Mouse (Mus musculus): ENCODE results near the gene Runx3.
A peak's percentile ranks its signal among the peaks of the same experiment; 100 is the strongest.

Gene Runx3

GRCm38 (mm10) chr4:135151111-135151987, 30.9 kb downstream of the Runx3 start:
- no peak for DNase-seq

GRCm38 (mm10) chr4:135151988-135152594, 31.6 kb downstream of the Runx3 start:
- peak; percentile 76 for DNase-seq

GRCm38 (mm10) chr4:135152834-135153259, 32.4 kb downstream of the Runx3 start:
- DNase-seq = peak; percentile 70

DNA sequence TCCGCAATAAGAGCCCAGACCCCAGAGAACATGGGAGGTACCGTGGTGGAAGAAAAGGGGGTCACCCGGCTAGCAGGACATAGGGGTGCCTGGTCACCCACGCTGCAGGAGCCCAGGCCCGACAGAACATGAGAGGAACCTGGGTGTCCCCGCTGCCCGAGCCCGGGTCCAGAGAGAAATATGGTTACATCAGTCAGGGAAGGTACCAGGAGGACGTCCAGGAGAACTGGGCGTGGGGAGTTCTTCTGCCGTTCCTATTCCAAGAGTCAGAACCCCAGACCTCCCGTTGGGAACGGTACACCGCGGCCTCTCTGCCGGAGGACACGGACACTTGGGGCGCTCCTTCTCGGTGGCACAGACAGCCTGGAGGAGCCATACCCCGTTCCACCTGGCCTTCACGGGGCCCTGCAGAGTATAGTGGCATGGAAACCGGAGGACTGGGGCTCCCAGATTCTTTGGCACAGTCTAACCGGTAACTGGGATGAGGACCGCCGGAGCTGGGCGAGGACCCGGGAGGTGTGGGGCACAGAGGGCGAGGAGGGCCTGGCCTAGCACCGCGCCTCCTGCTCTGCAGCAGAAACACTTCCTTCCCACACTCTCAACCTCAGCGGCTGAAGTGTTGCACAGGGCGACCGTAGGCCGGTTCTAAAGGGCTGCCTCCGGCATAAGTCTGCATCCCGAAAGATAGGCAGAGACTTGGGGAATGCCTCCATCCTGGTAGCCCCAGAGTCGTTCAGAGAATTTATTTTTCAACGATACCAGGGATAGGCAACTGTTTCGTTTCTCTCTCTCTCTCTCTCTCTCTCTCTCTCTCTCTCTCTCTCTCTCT, 33.0 kb downstream of the Runx3 start:
- peak; percentile 72 for DNase-seq

- DNase-seq = peak; percentile 43
Observed at GRCm38 (mm10) chr4:135154089-135154949, 33.9 kb downstream of the Runx3 start.

DNA sequence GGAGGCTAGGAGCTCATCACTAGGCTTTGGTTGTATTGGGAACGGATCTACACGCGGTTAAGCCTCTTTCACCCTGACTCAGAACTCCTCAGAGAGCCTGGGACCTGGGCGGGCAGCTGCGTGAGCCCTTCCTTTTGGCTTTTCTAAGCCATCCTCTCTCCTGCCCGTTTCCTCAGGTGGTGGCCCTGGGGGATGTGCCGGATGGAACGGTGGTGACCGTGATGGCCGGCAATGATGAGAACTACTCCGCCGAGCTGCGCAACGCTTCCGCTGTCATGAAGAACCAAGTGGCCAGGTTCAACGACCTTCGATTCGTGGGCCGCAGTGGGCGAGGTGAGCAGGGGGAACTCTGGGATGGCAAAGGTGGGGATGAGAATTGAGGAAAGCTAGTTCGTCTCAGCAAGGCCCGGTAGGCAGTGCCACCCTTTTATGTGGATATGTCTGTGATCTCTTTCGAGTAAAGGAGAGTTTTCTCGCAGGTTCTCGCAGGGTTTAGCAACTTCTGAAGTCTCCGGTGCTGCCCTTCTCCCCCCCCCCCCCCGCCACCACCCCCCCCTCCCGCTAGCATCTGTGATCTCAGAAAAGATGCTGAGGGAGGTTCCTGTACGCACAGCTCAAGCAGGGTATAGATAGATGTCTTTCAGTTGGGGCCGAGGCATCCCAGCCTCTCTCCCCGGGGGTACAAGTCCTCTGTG, 34.8 kb downstream of the Runx3 start:
- DNase-seq = peak; percentile 32

DNA sequence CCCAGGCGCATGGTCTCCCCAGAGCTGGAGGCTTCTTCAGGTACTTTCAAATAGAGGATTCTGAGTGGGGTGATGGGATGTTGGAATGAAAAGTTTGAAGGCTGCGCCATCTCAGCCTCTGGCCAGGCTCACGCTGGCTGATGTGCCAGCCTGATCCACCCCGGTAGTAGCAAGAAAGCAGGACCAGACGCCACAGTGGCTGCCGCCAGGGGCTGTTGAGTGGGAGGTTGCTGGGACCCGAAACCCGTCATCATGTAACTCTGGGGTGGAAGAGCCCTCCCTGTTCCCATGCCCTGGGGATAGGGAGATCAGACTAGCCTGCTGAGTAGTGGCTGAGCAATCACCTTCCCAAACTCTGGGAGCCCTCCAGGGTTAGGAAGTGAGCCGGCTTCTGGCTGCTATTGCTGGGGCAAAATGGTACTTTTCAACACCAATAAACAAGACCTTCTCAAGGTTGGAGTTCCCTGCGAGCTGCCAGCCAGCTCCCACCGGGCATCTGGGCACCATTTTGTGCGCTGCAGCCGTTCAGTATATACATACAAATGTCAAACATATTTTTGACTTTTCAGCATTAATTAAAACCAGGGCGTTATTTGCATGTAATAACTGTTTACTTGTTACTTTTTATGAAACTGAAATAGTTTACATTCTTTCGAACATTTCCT, 35.5 kb downstream of the Runx3 start:
- DNase-seq = no peak

GRCm38 (mm10) chr4:135156531-135156930, 36.1 kb downstream of the Runx3 start:
- DNase-seq = no peak

GRCm38 (mm10) chr4:135157329-135157728, 36.9 kb downstream of the Runx3 start:
- peak; percentile 61 for DNase-seq

- peak; percentile 59 for DNase-seq
Observed at GRCm38 (mm10) chr4:135158724-135159409, 38.4 kb downstream of the Runx3 start.

DNA sequence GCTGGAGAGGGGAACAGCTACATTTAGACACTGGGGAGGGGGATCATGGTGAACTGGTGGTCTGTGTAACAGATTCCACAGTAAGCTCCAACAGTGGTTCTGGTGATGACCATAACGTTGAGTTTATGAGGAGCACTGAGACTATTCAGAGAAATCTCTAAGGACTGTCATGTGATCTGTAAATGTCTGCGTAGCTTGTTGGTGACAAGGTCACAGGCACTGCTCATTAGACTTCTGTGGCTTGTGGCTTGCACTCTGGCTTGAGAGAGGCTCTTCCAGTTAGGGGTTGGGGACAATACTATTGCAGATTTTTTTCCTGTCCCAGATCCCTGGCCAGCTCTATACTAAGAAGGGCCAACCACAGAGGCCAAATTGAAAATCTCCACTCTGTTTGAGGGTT, 39.2 kb downstream of the Runx3 start:
- no peak for DNase-seq

DNA sequence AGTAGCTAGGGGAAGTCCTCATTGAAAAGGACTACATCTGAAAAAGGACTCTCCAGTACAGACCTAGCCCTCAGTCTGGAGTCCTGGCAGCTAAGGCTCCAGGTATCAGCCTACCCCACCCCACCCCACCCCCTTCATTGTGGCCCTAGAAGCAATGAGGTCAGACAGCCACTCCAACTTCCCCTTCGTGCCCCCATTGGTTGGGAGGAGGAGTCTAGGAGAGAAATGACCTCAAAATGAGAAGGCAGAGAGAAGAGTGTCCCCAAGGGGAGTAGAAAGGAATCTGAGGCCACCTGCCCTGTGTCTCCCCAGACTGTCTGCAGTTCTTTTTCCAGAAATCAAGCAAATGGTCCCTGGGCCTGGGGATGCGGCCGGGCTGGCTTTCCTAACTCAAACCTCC, 39.7 kb downstream of the Runx3 start:
- DNase-seq = no peak

DNA sequence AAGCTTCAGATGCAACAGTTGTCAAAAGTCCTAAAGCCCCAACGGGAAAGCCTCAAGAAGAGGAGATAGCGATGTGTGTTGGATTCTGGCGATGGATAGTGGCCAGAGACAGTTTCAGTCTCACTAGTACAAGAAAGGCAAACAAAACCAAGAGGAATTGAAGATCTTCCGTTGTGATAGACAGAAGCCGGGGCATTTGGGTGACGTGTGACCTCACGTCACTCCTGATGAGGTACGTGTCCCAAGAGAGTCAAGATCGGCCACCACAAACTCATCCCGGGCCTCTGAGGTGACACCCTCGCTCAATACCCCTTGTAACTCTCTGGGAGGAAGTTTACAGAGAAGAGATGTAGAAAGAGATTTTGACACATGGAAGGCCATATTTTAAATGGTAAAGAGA, 41.0 kb downstream of the Runx3 start:
- DNase-seq = no peak

DNA sequence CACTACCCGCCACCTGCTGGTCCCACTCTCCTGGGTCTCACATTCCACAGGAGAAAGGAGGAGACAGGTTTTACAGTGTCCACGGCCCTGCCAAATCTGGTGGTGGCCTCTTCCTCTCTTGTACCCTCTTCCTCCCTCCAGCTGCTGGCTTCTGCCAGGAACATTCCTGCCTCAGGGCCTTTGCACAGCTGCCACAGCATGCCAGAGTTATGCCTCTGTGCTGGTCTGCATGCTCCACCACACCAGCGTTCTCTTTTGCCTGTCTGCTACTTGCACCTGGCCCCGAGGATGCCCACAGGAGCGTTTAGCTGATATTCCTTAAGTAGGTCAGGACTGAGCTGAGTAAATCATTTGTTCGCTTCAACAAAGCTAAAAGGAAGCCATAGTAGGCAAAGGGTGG, 45.3 kb downstream of the Runx3 start:
- DNase-seq = peak; percentile 75

GRCm38 (mm10) chr4:135166413-135167225, 46.2 kb downstream of the Runx3 start:
- peak; percentile 33 for DNase-seq

DNA sequence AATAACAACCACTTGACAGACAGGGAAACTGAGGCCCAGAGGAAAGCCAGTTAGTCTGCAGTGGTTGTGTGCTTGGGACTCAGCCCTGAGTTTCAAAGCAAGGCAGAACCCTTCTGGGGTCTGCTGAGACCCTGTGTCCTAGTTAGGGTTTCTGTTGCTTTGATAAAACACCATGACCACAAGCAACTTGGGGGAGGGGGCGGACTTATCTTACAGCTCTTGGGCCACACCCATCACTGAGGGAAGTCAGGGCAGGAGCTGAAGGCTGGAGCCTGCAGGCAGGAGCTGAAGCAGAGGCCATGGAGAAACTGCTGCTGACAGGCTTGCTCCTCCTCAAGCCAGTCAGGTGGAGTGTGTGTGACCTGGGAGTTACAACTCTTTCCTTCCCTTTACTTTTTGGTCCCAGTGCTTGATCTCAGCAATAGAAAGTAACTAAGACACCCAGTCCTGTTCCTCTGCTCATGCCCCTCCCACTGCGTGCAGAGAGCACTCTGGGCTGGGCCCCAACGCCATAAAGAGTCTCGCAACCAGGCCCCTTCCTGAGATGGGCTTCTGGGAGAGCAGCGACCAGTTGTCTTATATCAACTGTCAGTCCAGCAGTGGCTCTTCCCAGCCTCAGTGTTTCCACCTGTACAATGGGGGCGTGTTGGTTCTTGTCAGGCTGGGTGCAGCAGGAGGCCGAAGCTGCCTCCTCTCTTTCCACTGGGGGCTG, 47.5 kb downstream of the Runx3 start:
- DNase-seq = no peak

DNA sequence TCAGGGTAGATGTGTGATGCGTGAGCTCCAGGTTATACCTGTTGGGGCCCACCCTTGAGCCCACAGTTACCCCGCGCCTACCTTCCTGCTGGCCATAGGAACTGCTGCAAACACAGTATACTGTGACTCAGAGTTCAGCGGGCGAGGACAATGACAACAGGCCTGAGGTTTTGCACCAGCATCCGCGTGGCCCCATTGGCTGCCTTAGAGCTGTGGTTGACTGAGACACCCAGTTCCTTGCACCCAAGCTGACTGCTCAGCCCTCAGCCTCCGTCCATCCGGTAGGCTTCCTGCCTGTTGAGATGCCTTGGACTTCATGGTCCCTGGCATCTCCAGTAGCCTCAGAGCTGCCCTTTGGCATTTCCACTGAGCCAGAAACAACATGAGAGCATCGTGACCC, 48.6 kb downstream of the Runx3 start:
- DNase-seq = no peak

- DNase-seq = no peak
Observed at GRCm38 (mm10) chr4:135169501-135169900, 49.0 kb downstream of the Runx3 start.

- DNase-seq = no peak
Observed at GRCm38 (mm10) chr4:135171304-135171875, 50.9 kb downstream of the Runx3 start.
